Mouse (Mus musculus) large intestine, adult 2 months (tissue): ENCODE data around the gene Gli1. TPM values are rescaled to one million over a fixed set of nuclear protein-coding genes. Genes with fewer than 3 reads are reported as not detected.

Experiments used
- DNase-seq: peaks from one replicate; pipeline ENCODE4 v3.0.0-alpha.2; 2012; ENCODE audit warnings: low read depth, low spot score
- WGBS: fragments of 180-500 bp; shearing (Covaris S2); methylation state at CpG from one replicate; pipeline ENCODE4 v1.1.7; 2018; 5-methylcytosine and 5-hydroxymethylcytosine counted together
- polyA plus RNA-seq: library from polyadenylated mRNA; depleted of rRNA; stranded (reverse); fragments of >200 nt; gene quantifications from 2 replicates; pipeline ENCODE4 v1.2.3, GENCODE M21; 2012; rRNA removed

Gli1 gene
- 5.1 and 8.9 TPM in 2 replicates for polyA plus RNA-seq

DNA sequence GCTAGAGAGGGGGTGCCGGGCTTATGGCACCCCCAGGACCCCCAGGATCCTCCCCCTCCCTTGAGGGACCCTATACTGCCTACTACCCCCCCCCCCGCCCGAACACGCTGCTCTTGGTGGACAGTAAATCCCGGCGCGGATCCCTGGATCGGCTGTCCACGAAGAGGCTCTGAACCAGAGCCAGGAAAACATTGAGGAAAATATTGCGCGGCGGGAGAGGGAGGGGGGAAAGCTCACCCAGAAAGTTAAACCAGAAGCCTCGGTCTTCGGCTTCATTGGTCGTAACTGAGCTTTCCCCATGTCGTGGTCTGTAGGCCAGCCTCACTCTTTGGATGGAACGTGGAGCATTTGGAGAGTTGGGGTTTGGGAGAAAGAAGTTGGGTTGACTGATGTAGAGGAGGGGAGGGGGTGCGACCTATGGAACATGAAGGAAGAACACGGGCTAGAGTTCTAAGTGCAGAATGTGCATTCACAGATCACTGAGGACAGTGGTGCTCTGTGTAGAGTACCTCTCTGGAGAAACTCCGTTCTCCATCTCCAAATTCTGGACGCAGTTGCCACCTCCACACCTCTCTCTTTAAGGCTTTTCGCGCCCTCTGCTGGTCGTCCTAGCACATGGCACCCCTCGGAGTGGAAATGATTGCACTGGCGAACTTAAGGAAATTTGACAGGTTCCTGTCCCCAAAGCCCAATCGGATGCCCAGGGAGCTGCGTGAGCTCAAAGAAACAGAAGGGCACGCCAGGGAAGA is at the start of gene Gli1:
TSS of gene Gli1 (minus strand) at position 84 of the 749 bp plus-strand sequence.
- WGBS, result under 1% methylated on average over 29 of the region's 29 CpGs
- DNase-seq, result peak; percentile 70

DNA sequence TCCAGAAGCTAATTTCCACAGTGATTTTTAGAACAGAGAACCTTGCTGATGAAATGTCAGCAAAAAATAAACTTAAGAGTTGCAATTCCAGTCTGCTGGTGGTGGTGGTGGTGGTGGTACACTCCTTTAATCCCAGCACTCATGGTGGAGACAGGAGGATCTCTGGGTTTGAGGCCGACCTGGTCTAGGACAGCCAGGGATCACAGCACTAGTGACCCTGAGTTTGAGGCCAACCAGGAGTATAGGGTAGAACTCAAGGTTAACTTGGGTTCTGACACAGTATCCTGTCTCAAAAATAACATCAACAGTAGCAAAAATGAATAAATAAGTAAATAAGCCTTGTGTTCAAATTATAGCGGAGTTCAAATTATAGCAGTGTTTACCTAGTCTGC is 40.0 kb upstream of the Gli1 start:
- no peak for DNase-seq
- 52% methylated on average over 2 of the region's 2 CpGs for WGBS

DNA sequence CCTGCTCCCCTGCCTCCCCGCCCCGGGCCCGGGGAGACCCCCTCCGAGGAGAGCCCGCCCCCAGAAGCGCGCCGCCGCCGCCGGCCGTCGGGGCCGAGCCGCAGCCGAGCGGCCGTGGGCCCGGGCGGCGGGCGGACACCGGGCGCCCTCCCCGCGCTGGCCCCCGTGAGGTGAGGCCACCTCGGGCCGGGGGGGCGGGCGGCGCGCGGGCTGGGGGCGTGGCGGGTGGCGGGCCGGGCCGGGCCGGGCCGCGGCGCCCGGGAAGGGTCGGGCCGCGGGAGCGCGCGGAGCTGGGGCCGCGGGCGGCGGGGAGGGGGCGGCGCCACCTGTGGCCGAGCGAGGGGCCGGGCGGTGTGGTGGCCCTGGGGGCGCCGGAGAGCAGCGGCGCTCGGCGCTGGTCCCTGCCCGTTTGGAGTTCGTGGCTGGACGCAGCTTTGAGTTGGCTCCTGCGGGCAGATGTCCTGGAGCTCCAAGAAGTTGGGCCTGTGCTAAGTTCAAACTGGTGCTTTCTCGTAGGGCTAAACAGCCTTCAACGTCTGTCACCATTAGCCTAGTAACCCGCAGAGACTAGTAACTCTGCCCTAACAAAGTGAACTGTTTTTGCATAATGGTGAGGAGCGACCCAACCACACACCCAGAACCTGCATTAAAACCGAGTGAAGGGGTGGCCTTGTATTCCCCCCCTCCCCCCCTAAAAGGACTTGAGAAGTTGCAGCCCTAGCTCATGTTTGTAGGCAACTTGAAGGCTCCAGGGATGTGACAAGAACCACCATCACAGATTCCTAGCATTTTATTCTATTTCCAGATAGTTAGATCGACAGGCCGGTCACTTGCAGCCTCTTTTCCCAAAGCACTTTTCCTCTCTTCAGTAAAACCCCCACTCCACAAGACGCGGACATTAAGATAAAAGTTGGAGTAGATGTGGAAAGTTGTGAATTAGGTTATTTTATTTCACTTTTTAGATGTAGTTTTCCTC is 39.3 kb upstream of the Gli1 start:
- WGBS, result 2% methylated on average over 48 of the region's 79 CpGs

DNA sequence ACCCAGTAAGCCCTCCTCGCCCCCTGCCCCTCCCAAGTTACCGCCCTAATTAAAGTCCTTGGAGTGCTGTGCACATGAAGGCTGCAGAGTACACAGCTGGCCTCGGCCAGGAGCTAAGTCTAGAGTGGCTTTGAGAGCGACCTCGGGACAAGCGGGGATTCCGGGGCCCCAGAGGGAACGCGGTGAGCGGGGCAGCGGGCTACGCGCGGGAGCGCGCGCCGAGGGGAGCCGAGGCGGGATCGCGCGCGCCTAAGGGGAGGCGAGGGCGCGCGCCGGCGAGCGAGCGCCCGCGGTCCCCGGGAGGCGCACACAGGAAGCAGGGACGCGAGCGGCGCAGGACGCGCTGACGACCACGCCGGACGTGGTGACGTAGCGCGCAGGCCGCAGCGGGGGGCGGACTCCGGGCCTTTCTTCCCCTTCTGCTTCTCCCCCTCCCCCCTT is 38.5 kb upstream of the Gli1 start, which contains the start of gene R3hdm2:
TSS of gene R3hdm2 (plus strand) at position 77 of the 441 bp plus-strand sequence.
- whole genome bisulfite sequencing, result 0% methylated on average over 47 of the region's 53 CpGs
- peak; percentile 50 for DNase-seq

More for the DNA sequence above, 39.3 kb upstream of the Gli1 start:
- DNase-seq, result peak; percentile 14

DNA sequence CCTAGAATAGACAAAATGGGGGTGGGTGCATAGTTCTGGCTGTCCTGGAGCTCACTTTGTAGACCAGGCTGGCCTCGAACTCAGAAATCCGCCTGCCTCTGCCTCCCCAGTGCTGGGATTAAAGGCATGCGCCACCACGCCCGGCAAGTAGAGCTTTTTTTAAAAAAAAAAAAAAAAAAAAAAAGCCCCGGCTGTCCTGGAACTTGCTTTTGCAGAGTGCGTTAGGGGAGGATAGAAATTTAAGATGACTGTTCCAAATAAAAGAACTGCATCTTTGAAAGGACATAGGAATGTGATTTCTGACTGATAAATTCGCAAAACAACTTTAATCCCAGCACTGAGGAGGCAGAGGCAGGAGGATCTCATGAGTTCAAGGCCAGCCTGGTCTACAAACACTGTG is 37.9 kb upstream of the Gli1 start:
- no peak for DNase-seq
- WGBS, result 80% methylated on average over 8 of the region's 8 CpGs

DNA sequence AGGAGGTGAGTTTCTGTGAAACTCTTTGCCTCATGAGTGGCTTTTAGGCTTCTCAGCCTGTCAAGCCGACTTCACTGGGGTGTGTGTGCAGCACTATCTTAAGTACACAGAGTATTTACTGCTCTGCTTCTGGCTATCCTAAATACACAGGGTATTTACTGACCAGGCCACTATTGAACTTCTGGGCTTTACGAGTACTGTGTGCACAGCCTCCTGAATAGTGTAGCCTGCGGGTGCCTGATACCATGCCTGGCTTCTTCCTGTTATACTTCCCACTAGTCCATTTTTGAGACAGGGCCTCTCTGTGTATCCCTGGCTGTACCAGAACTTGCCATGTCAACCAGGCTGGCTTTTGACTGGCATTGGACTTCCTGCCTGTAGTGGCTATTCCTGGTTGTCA is 35.9 kb upstream of the Gli1 start:
- 30% methylated on average over 3 of the region's 3 CpGs for WGBS

DNA sequence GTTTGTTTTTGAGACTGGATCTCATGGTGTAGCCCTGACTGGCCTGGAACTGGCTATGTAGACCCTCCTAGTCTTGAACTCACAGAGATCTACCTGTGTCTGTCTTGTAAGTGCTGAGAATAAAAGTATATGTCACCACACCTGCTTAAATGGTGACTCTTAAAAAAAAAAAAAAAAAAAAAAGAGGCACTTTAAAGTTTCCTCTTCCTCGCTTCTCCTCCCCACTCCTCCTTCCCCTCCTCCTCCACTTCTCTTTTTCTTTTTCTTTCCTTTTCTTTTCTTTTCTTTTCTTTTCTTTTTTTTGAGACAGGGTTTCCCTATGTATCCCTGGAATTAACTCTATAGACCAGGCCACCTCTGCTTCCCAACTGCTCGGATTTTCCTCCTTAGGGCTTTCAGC is 29.2 kb upstream of the Gli1 start:
- 81% methylated on average over 2 of the region's 2 CpGs for WGBS

More for the DNA sequence above, 35.9 kb upstream of the Gli1 start:
- no peak for DNase-seq

DNA sequence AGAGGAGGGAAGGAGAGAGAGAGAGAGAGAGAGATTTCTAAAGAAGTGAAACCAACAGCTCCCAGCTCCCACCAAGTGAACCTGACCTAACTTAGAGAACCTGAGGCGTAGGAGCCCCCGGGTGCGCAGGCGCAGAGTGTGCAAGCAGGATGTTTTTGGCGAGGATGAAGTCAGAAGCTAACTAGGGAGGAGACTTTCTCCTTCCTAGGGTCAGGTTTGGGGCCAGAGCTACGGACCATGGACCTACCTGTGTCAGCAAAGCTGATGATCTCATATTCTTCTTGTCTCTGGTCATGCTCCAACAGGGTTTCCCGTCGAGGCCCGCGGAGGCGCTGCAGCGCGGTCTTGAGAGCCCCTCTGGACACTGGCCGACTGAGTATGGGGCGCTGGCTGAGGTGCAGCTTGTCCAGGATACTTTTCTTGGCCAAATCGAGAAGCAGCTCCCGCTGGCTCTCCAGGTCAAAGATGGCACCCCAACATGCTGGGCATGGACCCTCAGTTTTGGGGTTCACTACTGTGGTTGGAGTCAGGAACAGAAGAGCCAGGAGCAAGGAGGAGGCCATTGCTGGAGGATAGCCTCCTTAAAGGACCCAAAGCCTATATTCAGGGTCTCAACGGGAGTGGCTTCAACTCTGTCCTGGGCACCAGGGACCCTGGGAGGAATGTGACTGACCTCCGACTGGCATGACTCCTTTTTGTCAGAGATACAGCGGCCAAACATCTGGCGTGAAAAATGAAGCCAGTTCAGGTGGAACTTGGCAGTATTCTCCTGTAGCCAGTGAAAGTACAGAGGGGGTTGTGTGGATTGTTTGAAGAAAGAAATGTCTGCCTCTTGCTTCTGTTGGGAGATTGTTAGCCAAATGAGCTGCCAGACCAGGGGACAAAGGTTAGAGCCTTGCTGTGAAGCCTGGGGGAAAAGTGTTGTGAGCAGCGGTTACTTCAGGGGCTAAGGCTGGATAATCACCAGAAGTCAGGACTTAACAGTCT is 28.4 kb upstream of the Gli1 start, which contains the start of gene Inhbc:
TSS of gene Inhbc (minus strand) at position 598 of the 987 bp plus-strand sequence.
- WGBS, result 81% methylated on average over 22 of the region's 22 CpGs
- DNase-seq, result no peak

More for the DNA sequence above, 29.2 kb upstream of the Gli1 start:
- no peak for DNase-seq

DNA sequence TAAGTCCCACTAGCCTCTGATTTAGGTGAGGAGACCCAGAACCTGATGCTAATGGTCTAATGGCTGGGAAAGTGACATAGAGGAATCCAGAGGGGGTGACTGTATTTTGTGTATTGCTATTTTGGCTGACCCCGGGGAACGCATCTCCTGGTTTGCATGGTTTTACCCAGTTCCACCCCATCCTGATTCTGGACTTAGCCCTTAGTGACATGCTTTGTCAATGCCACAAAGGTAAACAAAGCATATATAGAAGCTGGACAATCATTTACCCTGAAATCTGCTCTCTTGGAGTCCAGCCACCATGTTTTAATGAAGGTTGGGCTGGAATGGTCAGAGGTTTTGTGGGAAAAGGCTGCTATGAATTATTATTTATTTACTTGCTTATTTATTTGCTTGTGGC is 26.5 kb upstream of the Gli1 start:
- 41% methylated on average over 2 of the region's 2 CpGs for WGBS
- DNase-seq, result no peak

DNA sequence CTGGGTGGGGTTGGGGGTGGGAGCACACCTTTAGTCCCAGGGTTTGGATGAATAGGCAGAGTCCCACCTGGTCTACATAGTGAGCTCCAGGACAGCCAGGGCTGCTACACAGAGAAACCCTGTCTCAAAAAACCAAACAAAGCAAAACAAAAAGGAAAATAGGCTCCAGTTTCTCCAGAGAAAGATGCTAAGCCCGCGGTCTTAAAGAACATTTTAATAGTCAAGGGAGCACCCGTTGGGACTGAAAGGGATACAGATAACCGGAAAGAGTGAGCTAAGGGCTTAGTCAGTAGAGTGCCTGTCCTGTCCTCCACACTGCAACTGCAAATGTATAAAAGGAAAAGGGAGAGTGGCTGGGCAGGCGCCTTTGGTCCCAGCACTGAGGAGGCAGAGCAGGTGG is 25.3 kb upstream of the Gli1 start:
- 84% methylated on average over 5 of the region's 5 CpGs for whole genome bisulfite sequencing
- DNase-seq, result no peak

DNA sequence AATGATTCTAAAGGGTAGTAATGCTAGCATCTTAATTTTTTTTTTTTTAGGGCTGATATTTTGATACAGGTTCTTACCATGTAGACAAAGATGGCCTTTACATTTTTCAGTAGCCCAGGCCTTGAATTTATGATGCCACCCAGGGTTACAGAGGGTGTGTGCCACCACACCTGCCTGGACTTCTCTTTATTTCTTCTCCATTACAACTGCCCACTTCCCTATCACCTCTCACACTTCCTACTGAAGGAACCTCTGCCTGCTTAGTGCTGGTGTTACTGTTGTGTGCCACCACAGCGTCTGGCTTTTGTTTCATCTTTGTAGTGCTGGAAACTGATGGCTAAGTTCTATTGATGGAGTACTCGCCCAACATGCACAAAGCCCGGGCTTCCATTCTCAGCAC is 18.9 kb upstream of the Gli1 start:
- 76% methylated on average over 3 of the region's 3 CpGs for WGBS
- no peak for DNase-seq

DNA sequence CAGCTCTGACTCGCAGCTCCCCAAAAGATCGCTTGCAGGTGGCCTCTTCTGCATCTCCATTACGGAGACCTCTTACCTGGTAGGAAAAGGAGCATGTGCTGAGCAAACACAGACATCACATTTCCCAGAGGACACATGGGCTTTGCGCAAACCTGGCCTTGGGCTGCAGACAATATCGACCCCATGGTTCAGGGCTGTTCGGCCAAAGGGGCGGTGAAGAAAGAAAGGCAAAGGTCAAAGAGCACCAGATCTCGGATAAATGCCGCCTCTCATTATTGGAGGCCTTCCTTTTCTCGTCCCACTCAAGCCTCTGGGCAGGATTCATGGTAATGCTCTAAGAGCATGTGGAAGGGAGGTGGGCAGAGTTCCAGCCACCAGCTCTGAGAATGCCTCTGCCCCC is 13.6 kb upstream of the Gli1 start:
- DNase-seq, result no peak
- 52% methylated on average over 10 of the region's 10 CpGs for WGBS

DNA sequence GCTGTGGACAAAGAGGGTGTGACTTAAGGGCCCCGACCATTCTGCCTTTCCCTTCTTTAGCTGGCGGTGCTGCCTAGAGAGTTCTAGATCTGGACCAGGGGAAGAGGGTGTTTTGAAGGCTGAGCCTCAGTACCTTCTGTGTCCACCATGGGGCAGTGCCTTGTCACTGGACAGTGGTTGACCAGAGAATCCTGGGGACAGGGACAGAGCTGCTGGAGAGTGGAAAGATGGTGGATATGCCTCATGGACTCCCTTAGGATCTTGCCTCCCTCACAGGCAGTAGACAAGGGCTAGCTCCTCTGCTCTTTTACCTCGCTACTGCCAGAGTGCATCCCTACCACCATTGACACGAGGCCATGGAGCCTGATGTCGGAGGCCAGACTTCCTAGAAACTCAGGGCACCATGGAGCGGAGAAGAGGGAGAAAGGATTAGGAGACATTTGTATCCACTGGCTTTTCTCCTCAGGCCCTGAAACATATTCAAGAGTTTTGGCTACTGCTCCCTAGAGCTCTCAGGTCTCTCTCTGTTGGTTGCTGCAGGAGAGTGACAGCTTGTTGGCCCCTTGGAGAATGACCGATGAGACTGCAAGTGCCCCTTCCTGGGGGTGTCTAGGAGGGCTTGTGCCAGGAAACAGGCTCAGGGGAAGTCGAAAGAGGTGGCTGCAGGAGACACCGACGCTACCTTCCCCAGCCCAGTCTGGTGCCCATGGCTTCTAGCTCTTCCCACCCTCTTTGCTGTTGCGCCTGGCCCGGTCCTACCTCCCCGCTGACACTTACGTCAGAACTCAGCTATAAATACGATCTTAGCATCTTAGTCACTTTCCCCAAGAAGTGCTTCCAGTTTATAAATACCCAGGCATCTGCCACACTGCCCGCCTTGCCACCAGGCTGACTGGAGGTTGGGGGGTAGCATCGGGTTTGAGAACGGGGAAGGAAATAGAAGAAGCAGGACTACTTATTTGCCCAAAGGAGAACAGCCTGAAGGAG is 12.4 kb upstream of the Gli1 start, which contains the start of gene Inhbe:
TSS of gene Inhbe (minus strand) at position 503 of the 987 bp plus-strand sequence.
- no peak for DNase-seq
- 72% methylated on average over 18 of the region's 18 CpGs for WGBS

DNA sequence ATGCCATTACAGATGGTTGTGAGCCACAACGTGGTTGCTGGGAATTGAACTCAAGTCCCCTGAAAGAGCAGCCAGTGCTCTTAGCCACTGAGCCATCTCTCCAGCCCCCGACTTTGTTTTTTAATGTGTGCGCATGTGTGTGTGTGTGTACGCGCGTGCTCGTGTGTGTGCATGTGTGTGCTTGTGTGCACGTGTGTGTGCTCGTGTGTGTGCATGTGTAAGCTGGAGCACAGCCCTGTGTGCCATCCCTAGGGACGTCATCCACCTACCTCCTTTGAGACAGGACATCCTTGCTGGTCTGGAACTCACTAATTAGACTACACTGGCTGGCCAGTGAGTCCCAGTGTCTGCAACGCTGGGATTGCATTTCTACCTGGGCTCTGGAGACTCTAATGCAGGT is 11.0 kb upstream of the Gli1 start:
- 86% methylated on average over 11 of the region's 11 CpGs for WGBS
- DNase-seq, result no peak

DNA sequence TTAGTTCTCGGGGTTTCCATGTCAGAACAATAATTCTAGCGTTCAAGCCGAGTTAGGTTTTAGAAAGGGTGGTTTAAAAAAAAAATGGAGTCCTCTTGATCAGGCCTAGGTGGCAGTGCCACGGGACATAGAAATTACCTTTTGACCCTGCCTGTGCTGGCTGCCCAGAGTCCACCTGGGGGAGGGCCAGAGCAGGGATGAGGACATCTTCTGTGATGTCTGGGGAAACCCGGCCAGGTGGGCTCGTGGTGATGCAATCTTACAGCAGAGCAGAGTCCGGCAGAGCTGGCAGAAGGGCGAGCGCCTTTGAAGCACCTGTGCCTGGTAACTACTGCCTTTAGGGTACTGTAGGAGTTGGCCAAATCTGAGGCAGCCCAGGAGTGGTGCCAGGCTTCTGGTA is 10.4 kb upstream of the Gli1 start:
- DNase-seq, result no peak
- 42% methylated on average over 9 of the region's 9 CpGs for WGBS

DNA sequence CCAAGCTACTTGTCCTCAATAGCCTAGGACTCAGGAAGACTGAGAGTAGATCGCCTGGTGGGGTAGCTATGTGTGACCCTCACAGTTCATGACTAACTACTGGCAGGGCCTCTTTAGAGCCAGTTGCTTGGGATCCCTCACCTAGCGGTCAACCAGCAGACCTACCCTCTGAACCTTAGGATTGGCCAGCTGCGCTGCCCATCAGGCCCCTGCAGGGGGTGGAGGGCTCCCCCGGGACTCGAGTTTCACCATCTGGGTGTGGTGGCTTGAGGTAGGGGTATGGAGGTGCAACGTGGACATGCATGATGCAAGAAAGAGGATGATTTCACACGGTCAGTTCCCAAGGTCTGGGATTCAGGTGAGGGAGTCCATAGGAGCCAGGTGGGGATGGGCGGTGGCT is 9.9 kb upstream of the Gli1 start:
- WGBS, result 56% methylated on average over 8 of the region's 8 CpGs
- no peak for DNase-seq

DNA sequence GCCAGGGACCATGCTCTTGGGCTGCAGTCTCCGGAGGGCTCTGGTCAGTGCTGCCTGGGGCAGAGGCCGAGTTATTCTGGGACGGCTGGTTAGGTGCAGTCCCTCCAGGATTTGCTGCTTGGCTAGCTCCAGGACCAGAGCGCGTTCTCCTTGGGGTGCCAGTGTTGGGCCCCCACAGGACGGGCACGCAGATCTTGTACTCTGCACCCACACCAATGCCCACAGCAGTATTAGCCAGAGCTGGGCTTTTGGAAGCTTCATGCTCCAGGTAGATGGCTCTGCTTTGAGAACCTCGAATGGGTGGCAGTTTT is 9.5 kb upstream of the Gli1 start:
- WGBS, result 83% methylated on average over 8 of the region's 8 CpGs
- no peak for DNase-seq

DNA sequence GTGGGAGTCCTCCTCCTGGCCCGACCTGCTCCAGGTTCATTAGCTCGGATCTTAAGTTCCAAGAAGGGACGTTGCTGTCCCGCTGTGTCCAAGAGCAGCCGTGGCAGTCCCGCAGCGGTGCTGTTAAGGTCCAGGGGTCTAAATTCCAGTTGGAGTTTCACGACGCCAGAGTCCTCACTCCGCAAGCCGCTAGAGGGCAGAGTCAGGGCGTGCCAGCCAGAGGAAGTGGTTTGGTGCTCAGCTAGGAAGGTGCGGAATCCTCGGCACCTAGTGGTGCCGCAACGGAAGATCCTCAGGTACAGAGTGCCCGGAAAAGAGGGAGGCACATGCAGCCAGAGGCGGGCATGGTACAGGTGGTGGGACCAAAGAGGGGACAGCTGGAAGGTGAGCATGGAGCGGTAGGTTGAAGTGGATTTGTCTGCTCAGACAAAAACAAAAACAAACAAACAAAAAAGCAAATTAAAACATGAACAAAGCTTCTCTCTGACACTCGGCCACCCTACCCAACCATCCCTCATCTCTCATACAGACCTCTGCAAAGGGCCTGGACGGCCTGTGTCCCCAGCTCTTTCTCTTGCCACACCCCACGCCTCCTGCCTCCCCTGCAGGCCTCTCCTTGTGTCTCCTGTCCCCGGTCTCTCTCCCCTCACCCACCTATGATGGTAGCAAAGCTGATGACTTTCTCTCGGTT is 9.0 kb upstream of the Gli1 start:
- peak; percentile 24 for DNase-seq
- 12% methylated on average over 24 of the region's 24 CpGs for WGBS
